Mouse (Mus musculus) C2C12 (cell line): ENCODE data around the gene Gm45521.

Experiments
- CEBPB ChIP-seq: IDR thresholded peaks from one replicate; pipeline ENCODE4 v1.6.1; 2011; ENCODE audit warnings: low read depth, mild to moderate bottlenecking, control low read depth, moderate library complexity
- CTCF ChIP-seq: IDR thresholded peaks from one replicate; pipeline ENCODE4 v1.5.1; 2011; ENCODE audit not compliant: control insufficient read depth, insufficient read depth, insufficient read length
- FOSL1 ChIP-seq: IDR thresholded peaks from one replicate; pipeline ENCODE4 v1.8.0; 2011; ENCODE audit warnings: mild to moderate bottlenecking, low read length; ENCODE audit not compliant: poor library complexity, insufficient read depth, severe bottlenecking
- MAX ChIP-seq: IDR thresholded peaks from one replicate; pipeline ENCODE4 v1.6.1; 2011; ENCODE audit warnings: mild to moderate bottlenecking, control low read depth
- MYOD1 ChIP-seq: IDR thresholded peaks from one replicate; pipeline ENCODE4 v1.6.1; 2011; ENCODE audit warnings: low read depth; ENCODE audit not compliant: control insufficient read depth, insufficient read length
- USF1 ChIP-seq: IDR thresholded peaks from one replicate; pipeline ENCODE4 v1.6.1; 2011; ENCODE audit warnings: low read depth, mild to moderate bottlenecking, control low read depth, moderate library complexity

GRCm38 (mm10) chr14:7945261-7945660 lies 11.8 kb upstream of the Gm45521 start:
- no peak for TF ChIP-seq CTCF
- TF ChIP-seq MAX: no peak
- TF ChIP-seq MYOD1: no peak
- TF ChIP-seq USF1: no peak
- no peak for TF ChIP-seq FOSL1
- no peak for TF ChIP-seq CEBPB
